Mouse (Mus musculus) liver, embryonic 14.5 days (tissue): ENCODE results near the gene Rpl29.

Experiments
- CTCF ChIP-seq: IDR thresholded peaks from 2 replicates; pipeline ENCODE4 v1.5.1; 2016; ENCODE audit warnings: antibody characterized with exemption, low read depth, control low read depth
- EP300 ChIP-seq: IDR thresholded peaks from 2 replicates; pipeline ENCODE4 v1.6.1; 2016; ENCODE audit warnings: antibody characterized with exemption, low read depth

GRCm38 (mm10) chr9:106411091-106411594, 18.1 kb upstream of the Rpl29 start:
- TF ChIP-seq EP300 (peak; percentile 80), CTCF (0 out of 2 replicates have a peak, but pooled peaks have one; percentile 8)
